Mouse (Mus musculus) C2C12 (cell line): ENCODE results near the gene Morn1.

Source experiments
- CEBPB ChIP-seq: IDR thresholded peaks from one replicate; pipeline ENCODE4 v1.6.1; 2011; ENCODE audit warnings: low read depth, mild to moderate bottlenecking, control low read depth, moderate library complexity
- CTCF ChIP-seq: IDR thresholded peaks from one replicate; pipeline ENCODE4 v1.5.1; 2011; ENCODE audit not compliant: control insufficient read depth, insufficient read depth, insufficient read length
- FOSL1 ChIP-seq: IDR thresholded peaks from one replicate; pipeline ENCODE4 v1.8.0; 2011; ENCODE audit warnings: mild to moderate bottlenecking, low read length; ENCODE audit not compliant: poor library complexity, insufficient read depth, severe bottlenecking
- MAX ChIP-seq: IDR thresholded peaks from one replicate; pipeline ENCODE4 v1.6.1; 2011; ENCODE audit warnings: mild to moderate bottlenecking, control low read depth
- MYOD1 ChIP-seq: IDR thresholded peaks from one replicate; pipeline ENCODE4 v1.6.1; 2011; ENCODE audit warnings: low read depth; ENCODE audit not compliant: control insufficient read depth, insufficient read length
- MYOG ChIP-seq: IDR thresholded peaks from one replicate; pipeline ENCODE4 v1.6.1; 2011; ENCODE audit not compliant: control insufficient read depth, insufficient read length; ENCODE audit errors: extremely low read depth
- USF1 ChIP-seq: IDR thresholded peaks from one replicate; pipeline ENCODE4 v1.6.1; 2011; ENCODE audit warnings: low read depth, mild to moderate bottlenecking, control low read depth, moderate library complexity

- no peak for TF ChIP-seq CTCF
- TF ChIP-seq CEBPB = no peak
- TF ChIP-seq MAX = no peak
- peak; percentile 15 for TF ChIP-seq MYOD1
- TF ChIP-seq MYOG = no peak
- no peak for TF ChIP-seq FOSL1
- no peak for TF ChIP-seq USF1
These were observed 35.6 kb downstream of the Morn1 start for GRCm38 (mm10) chr4:155121915-155122443.
